Mouse (Mus musculus) MEL (cell line): ENCODE measurements around the gene Ranbp3l. TPM values are rescaled to one million over a fixed set of nuclear protein-coding genes. Genes with fewer than 3 reads are reported as not detected.

ENCODE experiments used
- DNase-seq: peaks from one replicate; pipeline ENCODE4 v3.0.0; 2011; ENCODE audit warnings: low read depth, low spot score
- H3K27ac ChIP-seq: 2 replicates; pipeline ENCODE4 v1.5.1; 2012; ENCODE audit warnings: low read depth, mild to moderate bottlenecking, control low read depth, low read length, moderate library complexity; ENCODE audit not compliant: control insufficient read depth
- H3K27me3 ChIP-seq, 2 experiments: fragments of 150-350 bp in 1 of 2; sonication (generic) in 1 of 2; 2 replicates each; pipeline ENCODE4 v1.6.1; 2012; ENCODE audit warnings: low read length in 2 of 2, mild to moderate bottlenecking in 2 of 2, improper control_type of control experiment in 1 of 2, moderate library complexity in 1 of 2; ENCODE audit not compliant: insufficient read depth in 2 of 2, control insufficient read depth in 1 of 2
- H3K36me3 ChIP-seq, 2 experiments: 2 replicates each; pipeline ENCODE4 v1.6.1; 2012 to 2014; ENCODE audit warnings: low read length in 2 of 2, improper control_type of control experiment in 1 of 2, inconsistent platforms in 1 of 2, mild to moderate bottlenecking in 1 of 2; ENCODE audit not compliant: insufficient read depth in 2 of 2, control insufficient read depth in 1 of 2
- H3K4me1 ChIP-seq, 2 experiments: fragments of 150-350 bp in 1 of 2; sonication (generic) in 1 of 2; 2 replicates each; pipeline ENCODE4 v1.6.1; 2012; ENCODE audit warnings: low read length in 2 of 2, improper control_type of control experiment in 1 of 2, mild to moderate bottlenecking in 1 of 2; ENCODE audit not compliant: insufficient read depth in 2 of 2, control insufficient read depth in 1 of 2
- H3K4me3 ChIP-seq, 2 experiments: fragments of 150-350 bp in 1 of 2; sonication (generic) in 1 of 2; 2 replicates each; pipeline ENCODE4 v1.5.1; 2012; ENCODE audit warnings: low read depth in 2 of 2, low read length in 2 of 2, mild to moderate bottlenecking in 2 of 2, moderate library complexity in 2 of 2, control low read depth in 1 of 2, improper control_type of control experiment in 1 of 2; ENCODE audit not compliant: control insufficient read depth in 1 of 2, insufficient read depth in 1 of 2
- H3K79me2 ChIP-seq: 2 replicates; pipeline ENCODE4 v1.6.1; 2012; ENCODE audit warnings: mild to moderate bottlenecking, low read length, moderate library complexity; ENCODE audit not compliant: control insufficient read depth, poor library complexity, insufficient read depth
- H3K9ac ChIP-seq: 2 replicates; pipeline ENCODE4 v1.6.1; 2012; ENCODE audit warnings: low read depth, mild to moderate bottlenecking, control low read depth, low read length, moderate library complexity; ENCODE audit not compliant: control insufficient read depth, poor library complexity, severe bottlenecking
- H3K9me3 ChIP-seq: fragments of 150-350 bp; sonication (generic); replicated peaks from 2 replicates; pipeline ENCODE4 v1.6.1; 2012; ENCODE audit warnings: mild to moderate bottlenecking, low read length, improper control_type of control experiment, moderate library complexity; ENCODE audit not compliant: insufficient read depth
- BHLHE40 ChIP-seq: IDR thresholded peaks from 2 replicates; pipeline ENCODE4 v1.6.1; 2012; ENCODE audit warnings: low read depth, mild to moderate bottlenecking, inconsistent platforms, low read length, improper control_type of control experiment, borderline replicate concordance
- CHD2 ChIP-seq: IDR thresholded peaks from 2 replicates; pipeline ENCODE4 v1.6.1; 2011; ENCODE audit warnings: low read length, improper control_type of control experiment
- EP300 ChIP-seq, 2 experiments: IDR thresholded peaks; 2 replicates each; pipeline ENCODE4 v1.6.1; 2011; ENCODE audit warnings: improper control_type of control experiment in 2 of 2, low read length in 2 of 2, low read depth in 1 of 2, mild to moderate bottlenecking in 1 of 2
- ETS1 ChIP-seq: IDR thresholded peaks from 2 replicates; pipeline ENCODE4 v1.6.1; 2012; ENCODE audit warnings: low read depth, mild to moderate bottlenecking, inconsistent platforms, low read length, improper control_type of control experiment, moderate library complexity
- GABPA ChIP-seq: IDR thresholded peaks from 2 replicates; pipeline ENCODE4 v1.6.1; 2012; ENCODE audit warnings: low read depth, mild to moderate bottlenecking, inconsistent platforms, low read length, improper control_type of control experiment, moderate library complexity
- GATA1 ChIP-seq: IDR thresholded peaks from 2 replicates; pipeline ENCODE4 v1.6.1; 2011; ENCODE audit warnings: low read depth, low read length, improper control_type of control experiment
- HCFC1 ChIP-seq: IDR thresholded peaks from 2 replicates; pipeline ENCODE4 v1.6.1; 2012; ENCODE audit warnings: low read depth, mild to moderate bottlenecking, inconsistent platforms, low read length, improper control_type of control experiment, moderate library complexity
- MEF2A ChIP-seq: IDR thresholded peaks from 2 replicates; pipeline ENCODE4 v1.6.1; 2014; ENCODE audit warnings: low read depth, mild to moderate bottlenecking, inconsistent platforms, low read length, improper control_type of control experiment; ENCODE audit not compliant: poor library complexity, insufficient replicate concordance, severe bottlenecking; ENCODE audit errors: extremely low read depth
- MYB ChIP-seq: IDR thresholded peaks from 2 replicates; pipeline ENCODE4 v1.6.1; 2011; ENCODE audit warnings: mild to moderate bottlenecking, low read depth, low read length, improper control_type of control experiment
- MYC ChIP-seq: IDR thresholded peaks from 2 replicates; pipeline ENCODE4 v1.6.1; 2011; ENCODE audit warnings: low read depth, mild to moderate bottlenecking, low read length, improper control_type of control experiment, moderate library complexity
- NELFE ChIP-seq: IDR thresholded peaks from 2 replicates; pipeline ENCODE4 v1.6.1; 2011; ENCODE audit warnings: low read depth, low read length, improper control_type of control experiment
- NRF1 ChIP-seq: IDR thresholded peaks from 2 replicates; pipeline ENCODE4 v1.6.1; 2014; ENCODE audit warnings: low read depth, mild to moderate bottlenecking, inconsistent platforms, low read length, improper control_type of control experiment, moderate library complexity; ENCODE audit not compliant: poor library complexity, insufficient read depth, severe bottlenecking
- POLR2A ChIP-seq, 2 experiments: IDR thresholded peaks; 2 replicates each; pipeline ENCODE4 v1.6.1; 2011 to 2012; ENCODE audit warnings: low read length in 2 of 2, mild to moderate bottlenecking in 2 of 2, control low read depth in 1 of 2, improper control_type of control experiment in 1 of 2, low read depth in 1 of 2, moderate library complexity in 1 of 2; ENCODE audit not compliant: control insufficient read depth in 1 of 2, insufficient read depth in 1 of 2, poor library complexity in 1 of 2
- POLR2AphosphoS5 ChIP-seq: IDR thresholded peaks from 2 replicates; pipeline ENCODE4 v1.6.1; 2012; ENCODE audit warnings: low read depth, borderline replicate concordance, mild to moderate bottlenecking, inconsistent platforms, low read length, moderate library complexity, mixed read lengths
- SIN3A ChIP-seq: IDR thresholded peaks from 2 replicates; pipeline ENCODE4 v1.6.1; 2012; ENCODE audit warnings: low read length, improper control_type of control experiment, inconsistent platforms
- SMC3 ChIP-seq: IDR thresholded peaks from 2 replicates; pipeline ENCODE4 v1.6.1; 2011; ENCODE audit warnings: low read depth, low read length, improper control_type of control experiment
- TBP ChIP-seq: IDR thresholded peaks from 2 replicates; pipeline ENCODE4 v1.8.0; 2011; ENCODE audit warnings: low read depth, low read length, improper control_type of control experiment
- TCF12 ChIP-seq: IDR thresholded peaks from 2 replicates; pipeline ENCODE4 v1.6.1; 2014; ENCODE audit warnings: low read depth, mild to moderate bottlenecking, inconsistent platforms, low read length, improper control_type of control experiment, moderate library complexity
- USF2 ChIP-seq, 2 experiments: IDR thresholded peaks; 2 replicates each; pipeline ENCODE4 v1.6.1; 2011 to 2012; ENCODE audit warnings: improper control_type of control experiment in 2 of 2, low read length in 2 of 2, borderline replicate concordance in 1 of 2, inconsistent platforms in 1 of 2, low read depth in 1 of 2, mild to moderate bottlenecking in 1 of 2; ENCODE audit not compliant: insufficient read depth in 1 of 2
- ZNF384 ChIP-seq: IDR thresholded peaks from 2 replicates; pipeline ENCODE4 v1.6.1; 2012; ENCODE audit warnings: low read depth, mild to moderate bottlenecking, inconsistent platforms, low read length, improper control_type of control experiment
- polyA plus RNA-seq, 2 experiments: library from polyadenylated mRNA; stranded (reverse) in 1 of 2; unstranded in 1 of 2; fragments of >175 nt in 1 of 2; fragments of >200 nt in 1 of 2; gene quantifications; 2 replicates each; pipeline versions ENCODE4 v1.2.1 to v1.2.4; 2012; ENCODE audit warnings: low replicate concordance in 2 of 2, low read depth in 1 of 2; ENCODE audit not compliant: insufficient read length in 2 of 2, insufficient read depth in 1 of 2, missing spikeins in 1 of 2
- total RNA-seq: library from RNA; depleted of rRNA; stranded (reverse); fragments of 300-350 nt; gene quantifications from 2 replicates; pipeline ENCODE4 v1.2.3, GENCODE M21; 2012

The Ranbp3l gene
- total and polyA plus RNA-seq, 3 experiments: 0.06 TPM; not detected in 2

DNA sequence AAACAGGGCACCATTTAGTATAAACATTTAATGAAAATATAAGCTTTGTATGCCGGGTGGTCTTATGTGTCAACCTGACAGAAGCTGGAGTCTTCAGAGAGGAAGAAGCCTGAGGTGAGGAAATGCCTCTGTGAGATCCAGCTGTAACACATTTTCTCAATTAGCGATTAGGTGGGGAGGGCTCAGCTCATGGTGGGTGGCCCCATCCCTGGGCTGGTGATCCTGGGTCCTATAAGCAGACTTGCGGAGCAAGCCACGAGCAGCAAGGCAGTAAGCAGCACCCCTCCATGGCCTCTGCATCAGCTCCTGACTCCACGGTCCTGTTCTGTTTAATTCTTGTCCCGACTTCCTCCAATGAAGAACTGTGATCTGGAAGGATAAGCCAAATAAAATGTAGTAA, 41.4 kb downstream of the Ranbp3l start:
- H3K9me3 ChIP-seq: no peaks in the 10 kb centered on the region
- no peak for TF ChIP-seq POLR2AphosphoS5
- TF ChIP-seq ZNF384: no peak
- TF ChIP-seq ETS1: no peak
- TF ChIP-seq NELFE: no peak
- TF ChIP-seq, all 39 proteins: peak for 0
- H3K27me3 ChIP-seq: no peaks in the 10 kb centered on the region; a peak in 1 of 4 replicates
- H3K79me2 ChIP-seq: no peaks in the 10 kb centered on the region
- H3K9ac ChIP-seq: no peak overlapping the region
- H3K27ac ChIP-seq: no peak overlapping the region
- no peaks in the 10 kb centered on the region for H3K4me1 ChIP-seq
- DNase-seq: no peak
- H3K36me3 ChIP-seq: no peaks in the 10 kb centered on the region
- H3K4me3 ChIP-seq: no peak overlapping the region

DNA sequence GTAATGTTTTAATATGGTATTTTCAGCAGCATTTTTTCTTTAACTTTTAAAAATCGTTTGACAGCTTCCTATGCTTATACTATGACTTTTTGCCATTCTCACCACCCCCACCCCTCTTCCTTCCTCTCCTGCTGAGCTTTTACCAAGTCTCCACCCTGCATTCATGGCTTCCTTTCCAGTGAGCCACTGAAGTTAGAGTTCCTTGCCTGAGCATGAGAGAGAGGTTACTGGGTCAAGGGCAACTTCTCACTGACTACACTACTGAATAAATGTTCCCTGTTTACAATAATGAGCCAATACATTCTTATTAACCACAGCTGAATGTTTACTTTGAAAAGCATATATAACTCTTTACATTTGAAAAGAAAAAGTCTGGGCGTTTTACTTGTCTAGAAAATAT, 46.8 kb downstream of the Ranbp3l start:
- DNase-seq: no peak
- no peaks in the 10 kb centered on the region for H3K27me3 ChIP-seq
- no peaks in the 10 kb centered on the region for H3K4me1 ChIP-seq
- TF ChIP-seq BHLHE40: no peak
- TF ChIP-seq POLR2A (IDR thresholded peaks at IDR 0.05; ENCODE audit: control insufficient read depth in 1 of 2, insufficient read depth in 1 of 2, low read depth in 1 of 2, low read length in 2 of 2, poor library complexity in 1 of 2): no peak
- no peak for TF ChIP-seq MYC
- TF ChIP-seq SMC3: no peak
- no peak for TF ChIP-seq GATA1
- no peak for TF ChIP-seq GABPA
- no peak for TF ChIP-seq EP300 (IDR thresholded peaks at IDR 0.05; ENCODE audit: low read depth in 1 of 2, low read length in 2 of 2)
- TF ChIP-seq NELFE: no peak
- TF ChIP-seq CHD2: no peak
- TF ChIP-seq MYB: no peak
- no peak for TF ChIP-seq TCF12
- no peak for TF ChIP-seq MEF2A
- TF ChIP-seq HCFC1: no peak
- TF ChIP-seq TBP: no peak
- TF ChIP-seq USF2 (IDR thresholded peaks at IDR 0.05; ENCODE audit: borderline replicate concordance in 1 of 2, insufficient read depth in 1 of 2, low read depth in 1 of 2, low read length in 2 of 2): no peak
- TF ChIP-seq SIN3A: no peak
- TF ChIP-seq NRF1: no peak
- no peak overlapping the region for H3K4me3 ChIP-seq
- no peaks in the 10 kb centered on the region for H3K9me3 ChIP-seq
- H3K27ac ChIP-seq: no peak overlapping the region
- no peak overlapping the region for H3K9ac ChIP-seq
- no peaks in the 10 kb centered on the region for H3K79me2 ChIP-seq
- H3K36me3 ChIP-seq: no peaks in the 10 kb centered on the region
